14 mouse cellular contexts compared by ENCODE assay signal in the genomic region with DNA sequence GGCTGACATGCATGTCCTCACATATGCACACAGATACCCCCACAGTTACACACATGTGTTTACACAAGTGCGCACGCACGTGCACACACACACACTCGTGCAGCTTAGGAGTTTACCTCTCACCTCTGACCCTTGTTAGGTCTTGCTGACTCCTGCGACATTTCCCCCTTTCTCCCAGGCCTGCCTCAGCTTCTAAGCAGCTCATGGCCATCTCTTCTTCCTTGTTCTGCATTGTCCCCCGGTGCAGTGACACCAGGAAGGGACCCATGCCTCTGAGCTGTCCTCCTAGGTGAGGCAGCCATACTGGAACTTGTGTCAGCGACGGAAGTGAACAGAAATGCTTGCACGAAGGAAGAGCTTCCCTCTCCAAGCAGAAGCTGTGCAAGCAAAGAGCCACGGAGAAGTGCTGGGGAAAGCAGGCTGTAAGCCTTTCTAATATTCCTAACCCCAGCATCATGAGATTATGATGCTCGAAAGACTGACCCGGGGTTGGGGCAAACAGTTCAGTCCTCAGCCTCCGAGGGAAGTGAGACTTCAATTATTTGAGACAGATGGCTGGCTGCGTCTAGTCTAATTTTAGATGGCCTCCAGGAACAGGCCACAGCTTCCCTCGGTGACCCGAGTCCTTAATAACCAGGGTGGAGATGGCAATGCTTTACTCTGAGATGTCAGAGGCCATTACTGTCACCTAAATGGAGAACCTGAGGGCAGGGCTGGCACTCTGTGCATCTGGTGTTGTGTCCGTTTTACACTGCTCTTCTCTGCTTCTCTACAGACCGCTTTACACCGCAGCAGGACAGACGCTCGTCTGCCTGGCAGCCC.
DNase-seq lines count a peak whose midpoint lies in the region; ATAC-seq lines count a peak whose summit lies in the region.
"Had no signal": no experiment of that assay in that cellular context is flagged by ENCODE, and none has a peak within 500 bp of the region (broad histone marks: within the 10 kb centered on the region; RNA-seq: fewer than 3 reads in every experiment).

No protein-coding gene starts in this region.

- intact Hi-C loops in gastrocnemius, postnatal 14 days (cut with DNase I; ENCODE audit: low total_unique reads), result no loop called here

- DNase-seq in gastrocnemius, adult 18-20 months (ENCODE audit: low spot score), result peak; percentile 3
- DNase-seq in gastrocnemius, postnatal 14 days, result no peak
- DNase-seq in thymus, postnatal 14 days, result peak; percentile 2
- no peak for DNase-seq in thymus, postnatal 4 days
- no peak for DNase-seq in urinary bladder, postnatal 36 days (ENCODE audit: low spot score in 2 of 2)
- no peak for DNase-seq in urinary bladder, adult 2 months (ENCODE audit: low spot score)
- DNase-seq: adrenal gland, postnatal 10 days; heart, postnatal 10 days; kidney, postnatal 4 days; lung, postnatal 14 days; thymus, postnatal 25 days had no signal

- peak; percentile 66 for ATAC-seq in megakaryocyte, adult 5-6 weeks (ENCODE audit: poor library complexity, severe bottlenecking)
- ATAC-seq: intestine, postnatal 0 days; liver, embryonic 12.5 days had no signal

Comparison
In these comparisons a context has a peak if more than half of its experiments do, and no peak if none do; other contexts are left out.
1. DNase-seq: peak in gastrocnemius, adult 18-20 months (single experiment) and thymus, postnatal 14 days (single experiment); none in gastrocnemius, postnatal 14 days (single experiment), thymus, postnatal 4 days (single experiment), urinary bladder, postnatal 36 days (0 of 2) and urinary bladder, adult 2 months (single experiment).